Mouse (Mus musculus) heart, embryonic 11.5 days (tissue): ENCODE data around the gene Cox6b1. TPM values are rescaled to one million over a fixed set of nuclear protein-coding genes. Genes with fewer than 3 reads are reported as not detected.

ENCODE experiments used
- ATAC-seq: fragments of 200-750 bp; cut with Nextera tagmentation; replicated peaks from 2 replicates; pipeline ENCODE4 v1.8.0; 2017; ENCODE audit warnings: moderate library complexity; ENCODE audit not compliant: insufficient number of reproducible peaks, low FRiP score, low TSS enrichment
- H3K27ac ChIP-seq: fragments of 300-500 bp; sonication (generic); 2 replicates; pipeline ENCODE4 v1.5.1; 2014; ENCODE audit warnings: mild to moderate bottlenecking, low read depth, low read length
- H3K27me3 ChIP-seq: fragments of 300-500 bp; sonication (generic); 2 replicates; pipeline ENCODE4 v1.6.1; 2014; ENCODE audit warnings: mild to moderate bottlenecking, low read length, mixed read lengths; ENCODE audit not compliant: control insufficient read depth, insufficient read depth
- H3K36me3 ChIP-seq: fragments of 300-500 bp; sonication (generic); 2 replicates; pipeline ENCODE4 v1.6.1; 2014; ENCODE audit warnings: mild to moderate bottlenecking, low read length, moderate library complexity, mixed read lengths; ENCODE audit not compliant: control insufficient read depth, insufficient read depth
- H3K4me1 ChIP-seq: fragments of 300-500 bp; sonication (generic); 2 replicates; pipeline ENCODE4 v1.6.1; 2014; ENCODE audit warnings: low read length; ENCODE audit not compliant: control insufficient read depth, insufficient read depth
- H3K4me2 ChIP-seq: fragments of 300-500 bp; sonication (generic); 2 replicates; pipeline ENCODE4 v1.6.1; 2014; ENCODE audit warnings: mild to moderate bottlenecking, moderate library complexity
- H3K4me3 ChIP-seq: fragments of 300-500 bp; sonication (generic); 2 replicates; pipeline ENCODE4 v1.5.1; 2014; ENCODE audit warnings: low read depth, low read length
- H3K9ac ChIP-seq: fragments of 300-500 bp; sonication (generic); 2 replicates; pipeline ENCODE4 v1.6.1; 2014; ENCODE audit warnings: mild to moderate bottlenecking, low read depth, low read length, moderate library complexity
- H3K9me3 ChIP-seq: fragments of 300-500 bp; sonication (generic); replicated peaks from 2 replicates; pipeline ENCODE4 v1.6.1; 2016; ENCODE audit warnings: low read length; ENCODE audit not compliant: control insufficient read depth
- WGBS: fragments of 180-500 bp; shearing (Covaris S2); extraction: QIAGEN DNeasy Blood & Tissue Kit; methylation state at CpG from one replicate; pipeline ENCODE4 v1.1.7; 2014; ENCODE audit not compliant: insufficient replicate concordance; 5-methylcytosine and 5-hydroxymethylcytosine counted together
- polyA plus RNA-seq: library from polyadenylated mRNA; unstranded; fragments of >200 nt; fragmentation: Nextera tagmentation; extraction: Ambion mirVana; gene quantifications from 2 replicates; pipeline ENCODE4 v1.2.1, GENCODE M21; 2014

Cox6b1 gene
- polyA plus RNA-seq, 1 experiment from 2014 or later, result 1,669 TPM

DNA sequence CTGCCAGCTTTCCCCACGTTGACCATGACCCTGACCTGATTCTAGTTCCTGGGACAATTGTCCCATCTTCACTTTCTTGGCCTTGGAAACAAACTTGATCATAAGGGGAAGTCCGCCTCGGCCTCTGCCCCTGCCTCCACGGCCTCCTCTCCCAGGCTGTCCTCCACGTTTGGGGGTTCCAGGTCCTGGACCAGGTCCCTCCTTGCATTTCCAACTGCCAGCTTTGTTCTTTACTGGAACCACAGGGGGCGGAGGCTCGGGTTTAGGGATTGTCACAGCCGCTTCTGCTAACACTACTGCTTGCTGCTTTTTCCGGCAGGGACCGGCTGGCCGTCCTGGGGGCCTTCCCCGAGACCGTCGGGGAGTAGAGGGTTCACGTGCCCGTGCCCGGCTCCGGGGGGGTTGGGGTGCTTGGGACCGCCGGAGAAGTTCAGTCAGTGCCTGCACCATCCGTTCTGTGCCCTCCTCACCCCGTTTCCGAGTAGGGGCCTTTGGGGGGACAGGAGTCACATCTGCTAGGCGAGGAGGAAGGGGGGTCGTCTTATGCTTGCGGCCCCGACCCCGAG lies 39.4 kb downstream of the Cox6b1 start:
- H3K4me3 ChIP-seq, result no peak overlapping the region
- WGBS, result 90% methylated on average over 28 of the region's 28 CpGs
- H3K36me3 ChIP-seq, result peaks cover 33% of the 10 kb centered on the region

DNA sequence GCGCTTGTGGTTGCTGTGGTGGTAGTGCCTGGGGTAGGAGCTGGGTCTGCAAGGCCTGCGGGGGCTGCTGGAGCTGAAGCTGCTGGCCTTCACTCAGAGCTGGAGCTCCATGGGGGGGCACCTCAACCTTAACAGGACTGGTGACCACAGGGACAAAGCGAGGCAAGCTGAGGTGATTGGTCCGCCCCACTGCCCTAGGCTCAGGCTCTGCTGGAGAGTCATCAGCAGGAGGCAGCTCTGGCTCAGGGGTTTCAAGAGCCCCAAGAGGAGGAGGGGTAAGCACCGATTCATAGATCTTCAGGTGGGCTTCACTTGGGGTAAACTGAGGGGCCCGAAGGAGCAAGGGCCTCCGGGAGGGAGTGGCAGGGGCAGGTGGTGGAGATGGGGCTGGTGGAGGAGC lies 40.8 kb downstream of the Cox6b1 start:
- Histone ChIP-seq H3K4me1 (peaks cover 10% of the 10 kb centered on the region), H3K4me3 (no peak overlapping the region), H3K9me3 (no peaks in the 10 kb centered on the region), H3K27me3 (no peaks in the 10 kb centered on the region), H3K4me2 (no peak overlapping the region), H3K36me3 (peaks cover 41% of the 10 kb centered on the region), H3K27ac (no peak overlapping the region), H3K9ac (no peak overlapping the region)
- no peak for ATAC-seq
- WGBS, result 92% methylated on average over 7 of the region's 7 CpGs

More for the DNA sequence above, 39.4 kb downstream of the Cox6b1 start:
- no peaks in the 10 kb centered on the region for H3K9me3 ChIP-seq
- H3K4me2 ChIP-seq, result peak overlapping the region; percentile 95
- no peak for ATAC-seq
- peaks cover 10% of the 10 kb centered on the region for H3K4me1 ChIP-seq
- no peak overlapping the region for H3K9ac ChIP-seq
- H3K27me3 ChIP-seq, result no peaks in the 10 kb centered on the region
- H3K27ac ChIP-seq, result no peak overlapping the region

- Histone ChIP-seq H3K27ac (no peak overlapping the region), H3K27me3 (no peaks in the 10 kb centered on the region), H3K4me2 (no peak overlapping the region), H3K9me3 (no peaks in the 10 kb centered on the region), H3K4me3 (no peak overlapping the region), H3K4me1 (peaks cover 7% of the 10 kb centered on the region), H3K9ac (no peak overlapping the region), H3K36me3 (peaks cover 49% of the 10 kb centered on the region)
- 93% methylated on average over 10 of the region's 10 CpGs for WGBS
- no peak for ATAC-seq
Measured at GRCm38 (mm10) chr7:30584339-30584738, 41.6 kb downstream of the Cox6b1 start.

DNA sequence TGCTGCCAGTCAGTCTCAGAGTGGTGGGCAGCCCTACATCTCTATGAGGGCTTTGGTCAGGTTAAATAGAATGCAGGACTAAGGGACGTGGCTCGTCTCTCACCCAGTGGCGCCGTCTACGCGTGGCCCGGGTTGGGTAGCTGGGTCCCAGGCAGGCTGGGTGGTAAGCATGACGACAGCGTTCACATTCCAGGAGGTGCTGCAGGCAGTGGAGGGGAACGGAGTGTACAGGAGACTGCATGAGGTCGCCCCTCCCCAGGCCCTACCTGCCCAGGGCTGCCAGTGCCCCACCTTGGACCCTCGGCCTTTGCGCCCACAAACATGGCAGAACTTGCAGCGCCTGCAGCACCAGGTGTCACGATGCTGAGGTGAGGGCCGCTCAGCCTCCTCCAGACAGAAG lies 44.4 kb downstream of the Cox6b1 start:
- no peaks in the 10 kb centered on the region for H3K4me1 ChIP-seq
- H3K36me3 ChIP-seq, result peaks cover 74% of the 10 kb centered on the region
- H3K4me2 ChIP-seq, result no peak overlapping the region
- no peak overlapping the region for H3K27ac ChIP-seq
- 95% methylated on average over 16 of the region's 16 CpGs for whole genome bisulfite sequencing
- H3K9me3 ChIP-seq, result no peaks in the 10 kb centered on the region
- H3K27me3 ChIP-seq, result no peaks in the 10 kb centered on the region
- no peak overlapping the region for H3K9ac ChIP-seq
- no peak overlapping the region for H3K4me3 ChIP-seq
- ATAC-seq, result no peak

GRCm38 (mm10) chr7:30579950-30580349 lies 46.0 kb downstream of the Cox6b1 start:
- Histone ChIP-seq H3K36me3 (peaks cover 77% of the 10 kb centered on the region), H3K27ac (no peak overlapping the region), H3K4me2 (no peak overlapping the region), H3K9ac (no peak overlapping the region), H3K4me1 (no peaks in the 10 kb centered on the region), H3K27me3 (no peaks in the 10 kb centered on the region), H3K4me3 (no peak overlapping the region), H3K9me3 (no peaks in the 10 kb centered on the region)
- 96% methylated on average over 8 of the region's 8 CpGs for WGBS
- ATAC-seq, result 0 out of 2 replicates have a peak, but pooled peaks have one; percentile 4

- Histone ChIP-seq H3K27me3 (no peaks in the 10 kb centered on the region), H3K4me1 (no peaks in the 10 kb centered on the region), H3K9me3 (no peaks in the 10 kb centered on the region), H3K4me2 (no peak overlapping the region), H3K36me3 (peaks cover 78% of the 10 kb centered on the region), H3K27ac (no peak overlapping the region), H3K9ac (no peak overlapping the region), H3K4me3 (no peak overlapping the region)
- 68% methylated on average over 2 of the region's 2 CpGs for WGBS
- no peak for ATAC-seq
Measured at GRCm38 (mm10) chr7:30572969-30573368, 53.0 kb downstream of the Cox6b1 start.

- no peak for ATAC-seq
- H3K4me1 ChIP-seq, result no peaks in the 10 kb centered on the region
- no peak overlapping the region for H3K4me2 ChIP-seq
- 90% methylated on average over 5 of the region's 5 CpGs for WGBS
- H3K9ac ChIP-seq, result no peak overlapping the region
- H3K27ac ChIP-seq, result no peak overlapping the region
- no peaks in the 10 kb centered on the region for H3K27me3 ChIP-seq
- H3K9me3 ChIP-seq, result no peaks in the 10 kb centered on the region
- peaks cover 72% of the 10 kb centered on the region for H3K36me3 ChIP-seq
- no peak overlapping the region for H3K4me3 ChIP-seq
Measured at GRCm38 (mm10) chr7:30572389-30572788, 53.6 kb downstream of the Cox6b1 start.

GRCm38 (mm10) chr7:30567555-30567954 lies 58.4 kb downstream of the Cox6b1 start:
- Histone ChIP-seq H3K4me1 (peaks cover 5% of the 10 kb centered on the region; the same call in 1 of the 2 replicates), H3K9ac (no peak overlapping the region), H3K36me3 (peaks cover 29% of the 10 kb centered on the region), H3K4me3 (no peak overlapping the region), H3K27ac (no peak overlapping the region), H3K9me3 (no peaks in the 10 kb centered on the region), H3K4me2 (no peak overlapping the region), H3K27me3 (no peaks in the 10 kb centered on the region)
- WGBS, result 88% methylated on average over 11 of the region's 11 CpGs
- no peak for ATAC-seq
